Mouse (Mus musculus) thymus, adult 2 months (tissue): ENCODE data around the gene Actr5.

Source experiments
- CTCF ChIP-seq: fragments of 200-500 bp; IDR thresholded peaks from 2 replicates; pipeline ENCODE4 v1.5.1; 2012; ENCODE audit warnings: mild to moderate bottlenecking, control low read depth, low read length, moderate library complexity, borderline replicate concordance; ENCODE audit not compliant: control insufficient read depth, poor library complexity, insufficient read depth; ENCODE audit errors: extremely low read depth
- POLR2A ChIP-seq: fragments of 200-500 bp; IDR thresholded peaks from 2 replicates; pipeline ENCODE4 v1.6.1; 2012; ENCODE audit warnings: mild to moderate bottlenecking, low read length, control low read depth, moderate library complexity; ENCODE audit not compliant: control insufficient read depth, poor library complexity, insufficient read depth; ENCODE audit errors: extremely low read depth

GRCm38 (mm10) chr2:158683038-158683413 is 58.3 kb downstream of the Actr5 start:
- no peak for TF ChIP-seq POLR2A
- no peak for TF ChIP-seq CTCF
